Mouse (Mus musculus) limb, embryonic 12.5 days (tissue): Measurements from ENCODE around the gene Naa60. TPM values are rescaled to one million over a fixed set of nuclear protein-coding genes. Genes with fewer than 3 reads are reported as not detected.

ENCODE experiments used
- ATAC-seq: fragments of 200-750 bp; cut with Nextera tagmentation; 2 replicates; pipeline ENCODE4 v1.8.0; 2017; ENCODE audit warnings: low read depth, moderate TSS enrichment; ENCODE audit not compliant: insufficient number of reproducible peaks, insufficient read depth, low FRiP score, low TSS enrichment
- H3K27ac ChIP-seq: fragments of 300-500 bp; sonication (generic); 2 replicates; pipeline ENCODE4 v1.5.1; 2016; ENCODE audit warnings: mild to moderate bottlenecking, moderate library complexity
- H3K27me3 ChIP-seq: fragments of 300-500 bp; sonication (generic); 2 replicates; pipeline ENCODE4 v1.6.1; 2016; ENCODE audit warnings: mild to moderate bottlenecking, moderate library complexity
- H3K36me3 ChIP-seq: fragments of 300-500 bp; sonication (generic); 2 replicates; pipeline ENCODE4 v1.6.1; 2016; ENCODE audit warnings: mild to moderate bottlenecking, moderate library complexity
- H3K4me1 ChIP-seq: fragments of 300-500 bp; sonication (generic); replicated peaks from 2 replicates; pipeline ENCODE4 v1.6.1; 2016
- H3K4me2 ChIP-seq: fragments of 300-500 bp; sonication (generic); 2 replicates; pipeline ENCODE4 v1.6.1; 2016; ENCODE audit warnings: mild to moderate bottlenecking, moderate library complexity
- H3K4me3 ChIP-seq: fragments of 300-500 bp; sonication (generic); replicated peaks from 2 replicates; pipeline ENCODE4 v1.5.1; 2016; ENCODE audit warnings: mild to moderate bottlenecking
- H3K9ac ChIP-seq: fragments of 300-500 bp; sonication (generic); replicated peaks from 2 replicates; pipeline ENCODE4 v1.6.1; 2016; ENCODE audit warnings: mild to moderate bottlenecking, moderate library complexity
- H3K9me3 ChIP-seq: fragments of 300-500 bp; sonication (generic); 2 replicates; pipeline ENCODE4 v1.6.1; 2016; ENCODE audit warnings: mild to moderate bottlenecking, moderate library complexity
- WGBS: fragments of 180-500 bp; shearing (Covaris S2); methylation state at CpG from one replicate; pipeline ENCODE4 v1.1.7; 2016; 5-methylcytosine and 5-hydroxymethylcytosine counted together
- microRNA-seq: library from miRNA; unstranded; fragments of <30 nt; microRNA quantifications from one replicate; pipeline ENCODE4, GENCODE M21; 2017
- polyA plus RNA-seq: library from polyadenylated mRNA; unstranded; fragments of >200 nt; fragmentation: Nextera tagmentation; extraction: Ambion mirVana; gene quantifications from 2 replicates; pipeline ENCODE4 v1.2.1, GENCODE M21; 2016

Naa60 gene
- polyA plus RNA-seq, 1 experiment from 2014 or later = 51.5 TPM

- ATAC-seq = no peak
- H3K36me3 ChIP-seq = peaks cover 71% of the 10 kb centered on the region
- WGBS = 67% methylated on average over 1 of the region's 1 CpGs
Observed at GRCm38 (mm10) chr16:3928582-3928981, 56.4 kb downstream of the Naa60 start.

GRCm38 (mm10) chr16:3929151-3929550 is 57.0 kb downstream of the Naa60 start:
- H3K9me3 ChIP-seq = no peaks in the 10 kb centered on the region
- H3K4me1 ChIP-seq = no peaks in the 10 kb centered on the region
- H3K4me3 ChIP-seq = no peak overlapping the region
- WGBS = 86% methylated on average over 7 of the region's 7 CpGs
- H3K36me3 ChIP-seq = peaks cover 73% of the 10 kb centered on the region
- H3K27ac ChIP-seq = no peak overlapping the region
- H3K4me2 ChIP-seq = no peak overlapping the region
- ATAC-seq = no peak
- no peak overlapping the region for H3K9ac ChIP-seq
- H3K27me3 ChIP-seq = no peaks in the 10 kb centered on the region

More at GRCm38 (mm10) chr16:3928582-3928981, 56.4 kb downstream of the Naa60 start:
- no peaks in the 10 kb centered on the region for H3K9me3 ChIP-seq
- H3K4me2 ChIP-seq = no peak overlapping the region
- H3K27me3 ChIP-seq = no peaks in the 10 kb centered on the region
- H3K27ac ChIP-seq = no peak overlapping the region
- no peak overlapping the region for H3K4me3 ChIP-seq
- H3K9ac ChIP-seq = no peak overlapping the region
- H3K4me1 ChIP-seq = no peaks in the 10 kb centered on the region

GRCm38 (mm10) chr16:3933536-3933935 is 61.4 kb downstream of the Naa60 start:
- Histone ChIP-seq H3K4me1 (no peaks in the 10 kb centered on the region), H3K27me3 (no peaks in the 10 kb centered on the region), H3K36me3 (peaks cover 80% of the 10 kb centered on the region), H3K9me3 (no peaks in the 10 kb centered on the region), H3K4me2 (no peak overlapping the region), H3K9ac (no peak overlapping the region), H3K4me3 (no peak overlapping the region), H3K27ac (no peak overlapping the region)
- 89% methylated on average over 6 of the region's 6 CpGs for WGBS
- ATAC-seq = no peak

GRCm38 (mm10) chr16:3934091-3934490 is 61.9 kb downstream of the Naa60 start:
- WGBS = 94% methylated on average over 1 of the region's 1 CpGs
- Histone ChIP-seq H3K4me1 (no peaks in the 10 kb centered on the region), H3K27me3 (no peaks in the 10 kb centered on the region), H3K4me3 (no peak overlapping the region), H3K27ac (no peak overlapping the region), H3K9me3 (no peaks in the 10 kb centered on the region), H3K4me2 (no peak overlapping the region), H3K36me3 (peaks cover 83% of the 10 kb centered on the region), H3K9ac (no peak overlapping the region)
- ATAC-seq = no peak

- H3K4me3 ChIP-seq = no peak overlapping the region
- H3K4me2 ChIP-seq = no peak overlapping the region
- no peak overlapping the region for H3K27ac ChIP-seq
- peaks cover 80% of the 10 kb centered on the region for H3K36me3 ChIP-seq
- H3K9me3 ChIP-seq = no peaks in the 10 kb centered on the region
- no peaks in the 10 kb centered on the region for H3K27me3 ChIP-seq
- no peak overlapping the region for H3K9ac ChIP-seq
- 94% methylated on average over 4 of the region's 4 CpGs for WGBS
- ATAC-seq = no peak
- no peaks in the 10 kb centered on the region for H3K4me1 ChIP-seq
Observed at GRCm38 (mm10) chr16:3934701-3935100, 62.5 kb downstream of the Naa60 start.

GRCm38 (mm10) chr16:3951141-3951540 is 79.0 kb downstream of the Naa60 start:
- Histone ChIP-seq H3K4me2 (no peak overlapping the region), H3K4me3 (no peak overlapping the region), H3K27me3 (no peaks in the 10 kb centered on the region), H3K27ac (no peak overlapping the region), H3K4me1 (no peaks in the 10 kb centered on the region), H3K9ac (no peak overlapping the region), H3K36me3 (no peaks in the 10 kb centered on the region), H3K9me3 (no peaks in the 10 kb centered on the region)
- 100% methylated on average over 1 of the region's 1 CpGs for WGBS
- ATAC-seq = no peak

Small RNA genes within 50 kb of the gene (microRNA-seq; reads per million reads assigned to microRNA genes)
- not detected for gene Gm23493

Other genes with a start within 250 kb of the Naa60 start
- not detected in 2 replicates for gene Mefv, start 154.3 kb upstream of the Naa60 start, polyA plus RNA-seq
- 51.7 and 60.2 TPM in 2 replicates for gene Zfp263, start 128.3 kb upstream of the Naa60 start, polyA plus RNA-seq
- not detected in 2 replicates for gene Olfr15, start 41.5 kb upstream of the Naa60 start, polyA plus RNA-seq
- gene Zfp174, start 25.1 kb upstream of the Naa60 start, polyA plus RNA-seq = 1.9 TPM in 2 replicates
- gene Zfp597, start 12.2 kb downstream of the Naa60 start, polyA plus RNA-seq = 5.6 and 7.5 TPM in 2 replicates
- gene Gm20695, start 12.3 kb downstream of the Naa60 start, polyA plus RNA-seq = 0.93 and 2.4 TPM in 2 replicates
- gene 1700037C18Rik, start 36.3 kb downstream of the Naa60 start, polyA plus RNA-seq = 8.7 and 9.3 TPM in 2 replicates
- 25.7 and 30.6 TPM in 2 replicates for gene Cluap1, start 36.4 kb downstream of the Naa60 start, polyA plus RNA-seq
- 0.83 and 1.5 TPM in 2 replicates for gene Nlrc3, start 104.3 kb downstream of the Naa60 start, polyA plus RNA-seq
- 23.1 and 27.9 TPM in 2 replicates for gene Slx4, start 131.4 kb downstream of the Naa60 start, polyA plus RNA-seq
- 6.5 and 8.2 TPM in 2 replicates for gene Dnase1, start 164.6 kb downstream of the Naa60 start, polyA plus RNA-seq
- gene Trap1, start 205.5 kb downstream of the Naa60 start, polyA plus RNA-seq = 85.6 and 86.5 TPM in 2 replicates